Mouse (Mus musculus): ENCODE measurements around the gene Ndufc2.

GRCm38 (mm10) chr7:97356875-97357276 is 42.9 kb upstream of the Ndufc2 start:
- TF ChIP-seq CTCF (IDR thresholded peaks at IDR 0.05; ENCODE audit: extremely low read depth, insufficient read length, insufficient replicate concordance, low read depth, low read length) (no peak), POLR2A (IDR thresholded peaks at IDR 0.05; ENCODE audit: low read depth, low read length) (no peak)
